Mouse (Mus musculus): Measurements from ENCODE around the gene Nisch. TPM values are rescaled to one million over a fixed set of nuclear protein-coding genes. Genes with fewer than 3 reads are reported as not detected.

Gene Nisch
- polyA plus RNA-seq, 1 experiment from 2014 or later, result 436 TPM

- Histone ChIP-seq H3K9me3 (no peaks in the 10 kb centered on the region), H3K4me3 (no peak overlapping the region)
- no peak for ATAC-seq (ENCODE audit: low FRiP score, low read depth)
Observed at GRCm38 (mm10) chr14:31212499-31212898, 4.2 kb downstream of the Nisch start.

GRCm38 (mm10) chr14:31211854-31212253, 4.9 kb downstream of the Nisch start:
- ATAC-seq (ENCODE audit: low FRiP score, low read depth), result no peak

More at GRCm38 (mm10) chr14:31212499-31212898, 4.2 kb downstream of the Nisch start:
- Histone ChIP-seq H3K27ac (no peak overlapping the region), H3K27me3 (replicated peaks) (no peaks in the 10 kb centered on the region), H3K36me3 (no peaks in the 10 kb centered on the region), H3K4me2 (replicated peaks) (no peak overlapping the region), H3K4me1 (peaks cover 4% of the 10 kb centered on the region), H3K9ac (no peak overlapping the region)
- 86% methylated on average over 3 of the region's 3 CpGs for WGBS

GRCm38 (mm10) chr14:31209133-31209557, 7.6 kb downstream of the Nisch start:
- no peaks in the 10 kb centered on the region for H3K27me3 ChIP-seq (replicated peaks)
- H3K36me3 ChIP-seq, result peaks cover 1% of the 10 kb centered on the region
- WGBS, result 62% methylated on average over 4 of the region's 4 CpGs
- peaks cover 15% of the 10 kb centered on the region for H3K4me1 ChIP-seq
- H3K27ac ChIP-seq, result no peak overlapping the region
- no peak for ATAC-seq (ENCODE audit: low FRiP score, low read depth)
- H3K4me2 ChIP-seq (replicated peaks), result no peak overlapping the region
- H3K9me3 ChIP-seq, result no peaks in the 10 kb centered on the region
- H3K9ac ChIP-seq, result no peak overlapping the region
- H3K4me3 ChIP-seq, result no peak overlapping the region

More at GRCm38 (mm10) chr14:31211854-31212253, 4.9 kb downstream of the Nisch start:
- 86% methylated on average over 6 of the region's 6 CpGs for WGBS
- Histone ChIP-seq H3K9me3 (no peaks in the 10 kb centered on the region), H3K27me3 (replicated peaks) (no peaks in the 10 kb centered on the region), H3K4me1 (no peaks in the 10 kb centered on the region), H3K4me2 (replicated peaks) (no peak overlapping the region), H3K9ac (no peak overlapping the region), H3K36me3 (no peaks in the 10 kb centered on the region), H3K27ac (no peak overlapping the region), H3K4me3 (no peak overlapping the region)

GRCm38 (mm10) chr14:31208084-31208483, 8.7 kb downstream of the Nisch start, which contains the start of gene Tnnc1:
Tnnc1 (plus strand) TSS chr14:31208312.
- Histone ChIP-seq H3K9me3 (no peaks in the 10 kb centered on the region), H3K4me2 (replicated peaks) (peak within 1 kb of the TSS; percentile 71), H3K4me3 (no peak within 1 kb of the TSS), H3K4me1 (peaks cover 15% of the 10 kb centered on the region), H3K27me3 (replicated peaks) (no peaks in the 10 kb centered on the region), H3K36me3 (peaks cover 12% of the 10 kb centered on the region), H3K27ac (no peak within 1 kb of the TSS), H3K9ac (no peak within 1 kb of the TSS)
- no peak for ATAC-seq (ENCODE audit: low FRiP score, low read depth)
- 85% methylated on average over 2 of the region's 2 CpGs for WGBS

GRCm38 (mm10) chr14:31207070-31207830, 9.5 kb downstream of the Nisch start:
- H3K36me3 ChIP-seq, result peaks cover 20% of the 10 kb centered on the region
- peaks cover 15% of the 10 kb centered on the region for H3K4me1 ChIP-seq
- peak overlapping the region; percentile 59; the same call in 1 of the 2 replicates for H3K27ac ChIP-seq
- peak overlapping the region; percentile 79 for H3K4me3 ChIP-seq
- no peaks in the 10 kb centered on the region for H3K27me3 ChIP-seq (replicated peaks)
- peak overlapping the region; percentile 87; the same call in 1 of the 2 replicates for H3K9ac ChIP-seq
- peak; percentile 27; the same call in 1 of the 2 replicates for ATAC-seq (ENCODE audit: low FRiP score, low read depth)
- WGBS, result 84% methylated on average over 13 of the region's 13 CpGs
- no peaks in the 10 kb centered on the region for H3K9me3 ChIP-seq
- peak overlapping the region; percentile 71 for H3K4me2 ChIP-seq (replicated peaks)

GRCm38 (mm10) chr14:31206472-31206981, 10.2 kb downstream of the Nisch start:
- peaks cover 15% of the 10 kb centered on the region for H3K4me1 ChIP-seq
- under 1% methylated on average over 44 of the region's 48 CpGs for WGBS
- peak; percentile 72 for ATAC-seq (ENCODE audit: low FRiP score, low read depth)

GRCm38 (mm10) chr14:31205562-31206467, 10.9 kb downstream of the Nisch start:
- WGBS, result 1% methylated on average over 39 of the region's 39 CpGs
- Histone ChIP-seq H3K27me3 (replicated peaks) (no peaks in the 10 kb centered on the region), H3K27ac (peak overlapping the region; percentile 59; the same call in 1 of the 2 replicates), H3K4me3 (peak overlapping the region; percentile 79), H3K36me3 (peaks cover 35% of the 10 kb centered on the region), H3K4me1 (peaks cover 15% of the 10 kb centered on the region), H3K4me2 (replicated peaks) (peak overlapping the region; percentile 71), H3K9ac (peak overlapping the region; percentile 87), H3K9me3 (no peaks in the 10 kb centered on the region)
- ATAC-seq (ENCODE audit: low FRiP score, low read depth), result peak; percentile 68

More at GRCm38 (mm10) chr14:31206472-31206981, 10.2 kb downstream of the Nisch start:
- Histone ChIP-seq H3K27me3 (replicated peaks) (no peaks in the 10 kb centered on the region), H3K27ac (peak overlapping the region; percentile 59; the same call in 1 of the 2 replicates), H3K4me3 (peak overlapping the region; percentile 79), H3K4me2 (replicated peaks) (peak overlapping the region; percentile 71), H3K9ac (peak overlapping the region; percentile 87), H3K36me3 (peaks cover 27% of the 10 kb centered on the region), H3K9me3 (no peaks in the 10 kb centered on the region)

- H3K27me3 ChIP-seq (replicated peaks), result no peaks in the 10 kb centered on the region
- H3K4me2 ChIP-seq (replicated peaks), result peak overlapping the region; percentile 71
- peak overlapping the region; percentile 2; the same call in 1 of the 2 replicates for H3K27ac ChIP-seq
- H3K4me1 ChIP-seq, result peaks cover 15% of the 10 kb centered on the region
- no peaks in the 10 kb centered on the region for H3K9me3 ChIP-seq
- H3K9ac ChIP-seq, result peak overlapping the region; percentile 87
- peaks cover 41% of the 10 kb centered on the region for H3K36me3 ChIP-seq
- 33% methylated on average over 8 of the region's 8 CpGs for WGBS
- no peak for ATAC-seq (ENCODE audit: low FRiP score, low read depth)
- H3K4me3 ChIP-seq, result peak overlapping the region; percentile 79
Observed at GRCm38 (mm10) chr14:31205244-31205561, 11.5 kb downstream of the Nisch start.

GRCm38 (mm10) chr14:31204844-31205243, 11.9 kb downstream of the Nisch start:
- Histone ChIP-seq H3K27me3 (replicated peaks) (no peaks in the 10 kb centered on the region), H3K9ac (peak overlapping the region; percentile 87), H3K4me2 (replicated peaks) (peak overlapping the region; percentile 71), H3K9me3 (no peaks in the 10 kb centered on the region), H3K4me1 (peaks cover 15% of the 10 kb centered on the region), H3K27ac (no peak overlapping the region), H3K4me3 (peak overlapping the region; percentile 79), H3K36me3 (peaks cover 44% of the 10 kb centered on the region)
- 83% methylated on average over 4 of the region's 4 CpGs for WGBS
- no peak for ATAC-seq (ENCODE audit: low FRiP score, low read depth)

- H3K27ac ChIP-seq, result no peak overlapping the region
- WGBS, result 92% methylated on average over 3 of the region's 3 CpGs
- ATAC-seq (ENCODE audit: low FRiP score, low read depth), result no peak
Observed at GRCm38 (mm10) chr14:31200038-31200437, 16.7 kb downstream of the Nisch start.

GRCm38 (mm10) chr14:31199599-31199998, 17.1 kb downstream of the Nisch start:
- no peak overlapping the region for H3K4me3 ChIP-seq
- H3K4me2 ChIP-seq (replicated peaks), result no peak overlapping the region
- peaks cover 86% of the 10 kb centered on the region for H3K36me3 ChIP-seq
- 96% methylated on average over 7 of the region's 7 CpGs for WGBS
- H3K27ac ChIP-seq, result no peak overlapping the region
- ATAC-seq (ENCODE audit: low FRiP score, low read depth), result no peak
- no peak overlapping the region for H3K9ac ChIP-seq
- H3K9me3 ChIP-seq, result no peaks in the 10 kb centered on the region
- H3K27me3 ChIP-seq (replicated peaks), result no peaks in the 10 kb centered on the region
- peaks cover 5% of the 10 kb centered on the region for H3K4me1 ChIP-seq

More at GRCm38 (mm10) chr14:31200038-31200437, 16.7 kb downstream of the Nisch start:
- Histone ChIP-seq H3K4me1 (peaks cover 10% of the 10 kb centered on the region), H3K4me2 (replicated peaks) (no peak overlapping the region), H3K9me3 (no peaks in the 10 kb centered on the region), H3K9ac (no peak overlapping the region), H3K36me3 (peaks cover 82% of the 10 kb centered on the region), H3K27me3 (replicated peaks) (no peaks in the 10 kb centered on the region), H3K4me3 (no peak overlapping the region)

Measured in neural tube, embryonic 12.5 days (tissue).